Mouse (Mus musculus) intestine, embryonic 15.5 days (tissue): ENCODE data around the gene Mast3. TPM values are rescaled to one million over a fixed set of nuclear protein-coding genes. Genes with fewer than 3 reads are reported as not detected.
A peak's percentile ranks its signal among the peaks of the same experiment; 100 is the strongest.

Experiments
- ATAC-seq: fragments of 200-750 bp; cut with Nextera tagmentation; 2 replicates; pipeline ENCODE4 v1.8.0; 2017; ENCODE audit warnings: moderate TSS enrichment, moderate library complexity
- H3K27ac ChIP-seq: fragments of 300-500 bp; sonication (generic); 2 replicates; pipeline ENCODE4 v1.5.1; 2015; ENCODE audit warnings: mild to moderate bottlenecking, inconsistent platforms
- H3K27me3 ChIP-seq: fragments of 300-500 bp; sonication (generic); replicated peaks from 2 replicates; pipeline ENCODE4 v1.6.1; 2015; ENCODE audit warnings: inconsistent platforms
- H3K36me3 ChIP-seq: fragments of 300-500 bp; sonication (generic); 2 replicates; pipeline ENCODE4 v1.6.1; 2015; ENCODE audit warnings: inconsistent platforms
- H3K4me1 ChIP-seq: fragments of 300-500 bp; sonication (generic); replicated peaks from 2 replicates; pipeline ENCODE4 v1.6.1; 2015; ENCODE audit warnings: inconsistent platforms
- H3K4me2 ChIP-seq: fragments of 300-500 bp; sonication (generic); replicated peaks from 2 replicates; pipeline ENCODE4 v1.6.1; 2015; ENCODE audit warnings: mild to moderate bottlenecking, inconsistent platforms
- H3K4me3 ChIP-seq: fragments of 300-500 bp; sonication (generic); replicated peaks from 2 replicates; pipeline ENCODE4 v1.5.1; 2015; ENCODE audit warnings: inconsistent platforms
- H3K9ac ChIP-seq: fragments of 300-500 bp; sonication (generic); 2 replicates; pipeline ENCODE4 v1.6.1; 2015; ENCODE audit warnings: inconsistent platforms
- H3K9me3 ChIP-seq: fragments of 300-500 bp; sonication (generic); 2 replicates; pipeline ENCODE4 v1.6.1; 2016; ENCODE audit warnings: inconsistent platforms
- WGBS: fragments of 180-500 bp; shearing (Covaris S2); methylation state at CpG from one replicate; pipeline ENCODE4 v1.1.7; 2015; 5-methylcytosine and 5-hydroxymethylcytosine counted together
- polyA plus RNA-seq: library from polyadenylated mRNA; unstranded; fragments of >200 nt; fragmentation: Nextera tagmentation; extraction: Ambion mirVana; gene quantifications from 2 replicates; pipeline ENCODE4 v1.2.1, GENCODE M21; 2015

Mast3 gene
- polyA plus RNA-seq, 1 experiment from 2014 or later: 13.2 TPM

GRCm38 (mm10) chr8:70742176-70742575, 62.7 kb downstream of the Mast3 start:
- Histone ChIP-seq H3K27me3 (peaks cover 60% of the 10 kb centered on the region), H3K4me1 (peaks cover 17% of the 10 kb centered on the region), H3K9ac (no peak overlapping the region), H3K4me3 (no peak overlapping the region), H3K9me3 (no peaks in the 10 kb centered on the region), H3K36me3 (no peaks in the 10 kb centered on the region), H3K4me2 (no peak overlapping the region), H3K27ac (no peak overlapping the region)
- no peak for ATAC-seq
- 44% methylated on average over 11 of the region's 11 CpGs for WGBS

DNA sequence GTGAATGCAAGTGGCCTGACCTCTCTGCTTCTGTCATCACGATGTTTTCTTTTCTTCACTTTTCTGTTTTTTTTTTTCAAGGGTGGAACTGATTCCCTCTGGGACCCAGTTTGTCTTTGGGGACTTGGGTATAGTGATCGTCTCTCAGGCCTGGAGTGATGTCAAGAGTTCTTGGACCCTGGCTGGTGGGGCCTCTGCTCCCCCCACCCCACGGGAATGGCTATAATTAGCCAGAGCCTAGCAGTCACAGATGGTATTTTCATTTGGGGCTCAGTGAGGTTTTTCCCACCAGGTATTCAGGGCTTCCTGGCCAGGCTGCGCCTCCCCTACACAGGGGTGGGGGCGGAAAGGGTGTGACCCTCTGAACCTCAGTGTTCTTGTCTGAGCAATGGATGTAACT, 63.2 kb downstream of the Mast3 start:
- no peaks in the 10 kb centered on the region for H3K36me3 ChIP-seq
- ATAC-seq: no peak
- no peak overlapping the region for H3K9ac ChIP-seq
- no peak overlapping the region for H3K27ac ChIP-seq
- H3K27me3 ChIP-seq: peaks cover 56% of the 10 kb centered on the region
- peaks cover 17% of the 10 kb centered on the region for H3K4me1 ChIP-seq
- no peaks in the 10 kb centered on the region for H3K9me3 ChIP-seq
- WGBS: 54% methylated on average over 5 of the region's 5 CpGs
- no peak overlapping the region for H3K4me3 ChIP-seq
- no peak overlapping the region for H3K4me2 ChIP-seq

DNA sequence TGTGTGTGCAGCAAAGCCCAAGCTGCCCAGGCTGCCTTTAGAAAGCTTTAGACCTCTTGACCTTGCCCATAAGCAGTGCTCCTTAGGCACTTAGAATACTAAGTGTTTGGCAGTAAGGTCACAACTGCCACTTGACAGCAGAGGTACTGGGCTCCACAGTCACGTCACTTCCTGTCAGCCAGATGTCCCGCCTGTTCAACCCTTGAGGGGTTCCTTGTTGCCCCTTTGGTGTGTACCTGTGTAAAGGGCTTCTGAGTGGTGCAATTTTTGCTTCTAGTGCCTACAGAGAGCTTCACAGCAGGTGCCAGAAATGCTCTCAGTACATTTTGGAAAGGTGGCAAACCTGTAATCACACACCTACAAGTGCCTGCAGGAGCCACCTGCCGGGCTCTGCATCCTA, 66.6 kb downstream of the Mast3 start:
- ATAC-seq: no peak
- Histone ChIP-seq H3K9me3 (no peaks in the 10 kb centered on the region), H3K36me3 (no peaks in the 10 kb centered on the region), H3K4me1 (peaks cover 8% of the 10 kb centered on the region), H3K4me2 (no peak overlapping the region), H3K9ac (no peak overlapping the region), H3K27me3 (peaks cover 23% of the 10 kb centered on the region), H3K4me3 (no peak overlapping the region), H3K27ac (no peak overlapping the region)
- WGBS: 64% methylated on average over 3 of the region's 3 CpGs

DNA sequence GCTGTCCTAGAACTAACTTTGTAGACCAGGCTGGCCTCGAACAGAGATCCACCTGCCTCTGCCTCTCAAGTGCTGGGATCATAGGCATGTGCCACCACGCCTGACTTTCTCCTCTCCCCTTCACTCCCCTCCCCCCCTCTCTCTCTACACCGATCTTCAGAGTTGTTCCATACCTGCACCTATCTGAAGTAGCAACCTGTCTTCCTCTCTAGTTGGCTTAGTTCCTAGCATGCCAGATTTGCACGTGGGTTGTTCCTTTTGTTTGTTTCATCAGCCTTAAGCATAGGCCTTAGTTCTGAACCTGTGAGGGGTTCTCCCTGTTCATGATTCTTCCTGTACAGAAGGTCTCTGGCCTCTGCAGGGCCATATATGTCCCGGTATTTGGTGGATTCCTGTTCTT, 67.1 kb downstream of the Mast3 start:
- WGBS: 64% methylated on average over 5 of the region's 5 CpGs
- Histone ChIP-seq H3K4me2 (no peak overlapping the region), H3K27me3 (peaks cover 18% of the 10 kb centered on the region), H3K4me1 (0 out of 2 replicates have a peak, but pooled peaks cover 3% of the 10 kb centered on the region), H3K27ac (no peak overlapping the region), H3K9me3 (no peaks in the 10 kb centered on the region), H3K4me3 (no peak overlapping the region), H3K9ac (no peak overlapping the region), H3K36me3 (no peaks in the 10 kb centered on the region)
- no peak for ATAC-seq

GRCm38 (mm10) chr8:70730956-70731355, 73.9 kb downstream of the Mast3 start:
- H3K27ac ChIP-seq: no peak overlapping the region
- peaks cover 8% of the 10 kb centered on the region; the same call in 1 of the 2 replicates for H3K4me1 ChIP-seq
- no peak overlapping the region for H3K4me3 ChIP-seq
- 85% methylated on average over 4 of the region's 4 CpGs for WGBS
- H3K9me3 ChIP-seq: no peaks in the 10 kb centered on the region
- no peak overlapping the region for H3K9ac ChIP-seq
- no peaks in the 10 kb centered on the region for H3K36me3 ChIP-seq
- no peak for ATAC-seq
- H3K27me3 ChIP-seq: peaks cover 20% of the 10 kb centered on the region
- no peak overlapping the region for H3K4me2 ChIP-seq

- WGBS: 2% methylated on average over 34 of the region's 34 CpGs
- Histone ChIP-seq H3K27me3 (peaks cover 21% of the 10 kb centered on the region), H3K9ac (peak overlapping the region; percentile 50)
Measured at GRCm38 (mm10) chr8:70729808-70730475, 74.9 kb downstream of the Mast3 start.

More at GRCm38 (mm10) chr8:70729808-70730475, 74.9 kb downstream of the Mast3 start:
- Histone ChIP-seq H3K36me3 (no peaks in the 10 kb centered on the region), H3K4me3 (peak overlapping the region; percentile 38), H3K27ac (no peak overlapping the region), H3K4me1 (peaks cover 8% of the 10 kb centered on the region; the same call in 1 of the 2 replicates), H3K4me2 (peak overlapping the region; percentile 74), H3K9me3 (no peaks in the 10 kb centered on the region)
- peak; percentile 62 for ATAC-seq

Other genes starting within 250 kb of the Mast3 start
- gene Isyna1, start 210.7 kb downstream of the Mast3 start, polyA plus RNA-seq: 123 and 130 TPM in 2 replicates
- gene Ssbp4, start 196.2 kb downstream of the Mast3 start, polyA plus RNA-seq: 86.9 and 91.7 TPM in 2 replicates
- gene Lrrc25, start 188.9 kb downstream of the Mast3 start, polyA plus RNA-seq: 2.4 and 2.5 TPM in 2 replicates
- gene Gdf15, start 172.6 kb downstream of the Mast3 start, polyA plus RNA-seq: 2.3 and 2.9 TPM in 2 replicates
- gene Pgpep1, start 144.7 kb downstream of the Mast3 start, polyA plus RNA-seq: 58.0 and 74.2 TPM in 2 replicates
- 286 and 323 TPM in 2 replicates for gene Lsm4, start 131.8 kb downstream of the Mast3 start, polyA plus RNA-seq
- gene Jund, start 106.1 kb downstream of the Mast3 start, polyA plus RNA-seq: 83.7 and 88.8 TPM in 2 replicates
- not detected in 2 replicates for gene Iqcn, start 101.6 kb downstream of the Mast3 start, polyA plus RNA-seq
- gene Gm3336, start 86.5 kb downstream of the Mast3 start, polyA plus RNA-seq: 2.1 and 2.5 TPM in 2 replicates
- gene Pde4c, start 81.3 kb downstream of the Mast3 start, polyA plus RNA-seq: 0.21 and 0.53 TPM in 2 replicates
- 24.0 and 26.0 TPM in 2 replicates for gene Rab3a, start 50.4 kb downstream of the Mast3 start, polyA plus RNA-seq
- gene Mpv17l2, start 44.1 kb downstream of the Mast3 start, polyA plus RNA-seq: 59.1 and 72.6 TPM in 2 replicates
- 53.1 and 55.3 TPM in 2 replicates for gene Pik3r2, start 28.3 kb downstream of the Mast3 start, polyA plus RNA-seq
- gene Il12rb1, start 3.4 kb upstream of the Mast3 start, polyA plus RNA-seq: 0.29 and 0.40 TPM in 2 replicates
- 7.5 TPM in 2 replicates for gene Arrdc2, start 34.7 kb upstream of the Mast3 start, polyA plus RNA-seq
- gene Kcnn1, start 58.2 kb upstream of the Mast3 start, polyA plus RNA-seq: 2.0 TPM in 2 replicates
- 89.4 and 90.7 TPM in 2 replicates for gene Ccdc124, start 68.9 kb upstream of the Mast3 start, polyA plus RNA-seq
- 0.34 and 0.40 TPM in 2 replicates for gene Slc5a5, start 87.7 kb upstream of the Mast3 start, polyA plus RNA-seq
- gene Rpl18a, start 92.4 kb upstream of the Mast3 start, polyA plus RNA-seq: 4,170 and 4,400 TPM in 2 replicates
- 36.7 and 38.6 TPM in 2 replicates for gene Map1s, start 100.9 kb upstream of the Mast3 start, polyA plus RNA-seq